24 mouse cellular contexts compared by ENCODE assay signal in genomic region chr7:145092392-145093176, GRCm38 (mm10).
DNase-seq lines count a peak whose midpoint lies in the region; ATAC-seq and TF ChIP-seq lines count a peak whose summit lies in the region.
"Had no signal": no experiment of that assay in that cellular context is flagged by ENCODE, and none has a peak within 500 bp of the region (broad histone marks: within the 10 kb centered on the region; RNA-seq: fewer than 3 reads in every experiment).

No protein-coding gene starts in this region.

- H3K27ac ChIP-seq in midbrain, embryonic 11.5 days (ENCODE audit: low read depth, low read length), result no peak overlapping the region
- no peak overlapping the region for H3K27ac ChIP-seq in midbrain, postnatal 0 days (ENCODE audit: low read depth, low read length)
- H3K27ac ChIP-seq in liver, embryonic 14.5 days, result no peak overlapping the region
- H3K27ac ChIP-seq: heart, adult 2 months; heart, embryonic 13.5 days; hindbrain, embryonic 14.5 days; macrophage; neural tube, embryonic 15.5 days had no signal

- TF ChIP-seq EP300 in liver, embryonic 14.5 days (IDR thresholded peaks at IDR 0.05; ENCODE audit: low read depth), result no peak

- DNase-seq in midbrain, embryonic 11.5 days (ENCODE audit: low spot score, missing footprints), result peak; percentile 60
- DNase-seq in midbrain, postnatal 0 days (ENCODE audit: low spot score), result no peak
- DNase-seq in ZHBTc4 (ENCODE audit: low read depth, low spot score), result peak; percentile 59
- DNase-seq in liver, embryonic 14.5 days (ENCODE audit: low read depth in 3 of 3, low spot score in 3 of 3), result no peak
- DNase-seq in spleen, postnatal 36 days (ENCODE audit: low spot score in 2 of 2), result no peak
- no peak for DNase-seq in embryo, embryonic 11 days
- DNase-seq in lung, adult 18-20 months, result no peak
- DNase-seq: adrenal gland, postnatal 14 days; B cell, adult 2 months; cerebellum, adult 11 months; cerebellum, adult 9-10 months; heart, adult 2 months; kidney, postnatal 14 days; layer of hippocampus, adult 9-11 months; right cerebral cortex, postnatal 25 days; thymus, adult 18-20 months; thymus, postnatal 36 days had no signal

- H3K4me1 ChIP-seq in midbrain, embryonic 11.5 days (ENCODE audit: control insufficient read depth, insufficient read depth, low read length), result no peaks in the 10 kb centered on the region
- H3K4me1 ChIP-seq in midbrain, postnatal 0 days (ENCODE audit: insufficient read depth, low read length), result no peaks in the 10 kb centered on the region
- peaks cover 0 to 19% of the 10 kb centered on the region in 2 experiments; a peak in 2 of 4 replicates for H3K4me1 ChIP-seq in liver, embryonic 14.5 days (replicated peaks; ENCODE audit: control insufficient read depth in 2 of 2, insufficient read depth in 2 of 2, low read length in 1 of 2)

- no peak overlapping the region for H3K9ac ChIP-seq in midbrain, embryonic 11.5 days (ENCODE audit: low read length)
- H3K9ac ChIP-seq in midbrain, postnatal 0 days (replicated peaks; ENCODE audit: low read length, poor library complexity, severe bottlenecking), result no peak overlapping the region
- H3K9ac ChIP-seq in liver, embryonic 14.5 days (replicated peaks), result no peak overlapping the region
- H3K9ac ChIP-seq: heart, embryonic 13.5 days; hindbrain, embryonic 14.5 days; neural tube, embryonic 15.5 days had no signal

- no peak overlapping the region for H3K4me3 ChIP-seq in midbrain, embryonic 11.5 days (ENCODE audit: low read depth, low read length)
- H3K4me3 ChIP-seq in midbrain, postnatal 0 days (ENCODE audit: low read depth, low read length), result no peak overlapping the region
- H3K4me3 ChIP-seq in liver, embryonic 14.5 days (ENCODE audit: insufficient read depth in 1 of 2, low read depth in 2 of 2, low read length in 2 of 2), result no peak overlapping the region
- H3K4me3 ChIP-seq: erythroblast, embryonic 14.5 days; heart, adult 2 months; heart, embryonic 13.5 days; neural tube, embryonic 15.5 days had no signal

- no peak overlapping the region for H3K4me2 ChIP-seq in midbrain, embryonic 11.5 days
- no peak overlapping the region for H3K4me2 ChIP-seq in midbrain, postnatal 0 days (ENCODE audit: low read depth, low read length, poor library complexity, severe bottlenecking)
- H3K4me2 ChIP-seq in liver, embryonic 14.5 days (ENCODE audit: low read depth), result no peak overlapping the region
- H3K4me2 ChIP-seq: heart, embryonic 13.5 days; hindbrain, embryonic 14.5 days; neural tube, embryonic 15.5 days had no signal

- H3K36me3 ChIP-seq in midbrain, embryonic 11.5 days (ENCODE audit: control insufficient read depth, insufficient read depth, low read length), result no peaks in the 10 kb centered on the region
- no peaks in the 10 kb centered on the region for H3K36me3 ChIP-seq in midbrain, postnatal 0 days (ENCODE audit: insufficient read depth, low read length)
- H3K36me3 ChIP-seq in liver, embryonic 14.5 days (replicated peaks; ENCODE audit: control insufficient read depth, insufficient read depth, low read depth), result no peaks in the 10 kb centered on the region
- H3K36me3 ChIP-seq: heart, embryonic 13.5 days; neural tube, embryonic 15.5 days had no signal

- H3K9me3 ChIP-seq in midbrain, embryonic 11.5 days (ENCODE audit: control insufficient read depth, low read length), result no peaks in the 10 kb centered on the region
- no peaks in the 10 kb centered on the region for H3K9me3 ChIP-seq in midbrain, postnatal 0 days (ENCODE audit: low read length)
- no peaks in the 10 kb centered on the region for H3K9me3 ChIP-seq in liver, embryonic 14.5 days (ENCODE audit: control insufficient read depth, low read length)
- H3K9me3 ChIP-seq: heart, embryonic 13.5 days; neural tube, embryonic 15.5 days had no signal

- no peaks in the 10 kb centered on the region for H3K27me3 ChIP-seq in midbrain, embryonic 11.5 days (ENCODE audit: control insufficient read depth, insufficient read depth, low read length)
- H3K27me3 ChIP-seq in midbrain, postnatal 0 days (ENCODE audit: insufficient read depth, low read length), result no peaks in the 10 kb centered on the region
- no peaks in the 10 kb centered on the region for H3K27me3 ChIP-seq in liver, embryonic 14.5 days (ENCODE audit: control insufficient read depth, insufficient read depth, low read length)
- H3K27me3 ChIP-seq: heart, embryonic 13.5 days; neural tube, embryonic 15.5 days had no signal

- 83% methylated on average over 6 of the region's 6 CpGs for WGBS in midbrain, embryonic 11.5 days
- 80% methylated on average over 6 of the region's 6 CpGs for WGBS in midbrain, postnatal 0 days
- WGBS in liver, embryonic 14.5 days (ENCODE audit: insufficient replicate concordance), result 44% methylated on average over 6 of the region's 6 CpGs

- ATAC-seq in midbrain, embryonic 11.5 days (ENCODE audit: low FRiP score), result no peak
- no peak for ATAC-seq in midbrain, postnatal 0 days (ENCODE audit: low FRiP score)
- ATAC-seq in liver, embryonic 14.5 days (ENCODE audit: insufficient read depth), result peak; percentile 48; the same call in 1 of the 2 replicates
- ATAC-seq: forebrain, embryonic 16.5 days; lung, postnatal 0 days had no signal

- TF ChIP-seq CTCF in midbrain, postnatal 0 days (IDR thresholded peaks at IDR 0.05), result no peak
- no peak for TF ChIP-seq CTCF in liver, embryonic 14.5 days (IDR thresholded peaks at IDR 0.05; ENCODE audit: low read depth)

Comparison
In these comparisons a context has a peak if more than half of its experiments do, and no peak if none do; other contexts are left out.
1. DNase-seq: peak in midbrain, embryonic 11.5 days (single experiment) and ZHBTc4 (single experiment); none in midbrain, postnatal 0 days (single experiment), liver, embryonic 14.5 days (0 of 3), spleen, postnatal 36 days (0 of 2), embryo, embryonic 11 days (single experiment) and lung, adult 18-20 months (0 of 2).